Mouse (Mus musculus): ENCODE results near the gene Slco1a6. TPM values are rescaled to one million over a fixed set of nuclear protein-coding genes. Genes with fewer than 3 reads are reported as not detected.
"Not testable (repeated sequence)": the region's sequence is repeated elsewhere in the genome, so short reads cannot be mapped to it uniquely, and the experiment has no call there.

Slco1a6 gene
- total RNA-seq (2021), result 1 to 10 TPM in 1 of 2 experiments, not detected in 1; 1.1 TPM

GRCm38 (mm10) chr6:142208421-142208820 lies at the start of gene Slco1a6:
Gene Slco1a6, minus strand, starts transcription at chr6:142208521.
- no peak for DNase-seq

- DNase-seq, result not testable (repeated sequence)
Observed at GRCm38 (mm10) chr6:142250738-142251307, 42.5 kb upstream of the Slco1a6 start.

GRCm38 (mm10) chr6:142245065-142245464 lies 36.7 kb upstream of the Slco1a6 start:
- DNase-seq, result no peak

- no peak for DNase-seq
Observed at GRCm38 (mm10) chr6:142239468-142239867, 31.1 kb upstream of the Slco1a6 start.

GRCm38 (mm10) chr6:142220138-142220537 lies 11.8 kb upstream of the Slco1a6 start:
- DNase-seq, result no peak

- no peak for DNase-seq
Observed at GRCm38 (mm10) chr6:142211821-142212220, 3.5 kb upstream of the Slco1a6 start.

- DNase-seq, result no peak
Observed at GRCm38 (mm10) chr6:142209749-142210148, 1.4 kb upstream of the Slco1a6 start.

- DNase-seq, result no peak
Observed at GRCm38 (mm10) chr6:142200524-142200923, 7.8 kb downstream of the Slco1a6 start.

GRCm38 (mm10) chr6:142194245-142194644 lies 14.1 kb downstream of the Slco1a6 start:
- DNase-seq, result no peak

- no peak for DNase-seq
Observed at GRCm38 (mm10) chr6:142191962-142192361, 16.4 kb downstream of the Slco1a6 start.

- DNase-seq, result no peak
Observed at GRCm38 (mm10) chr6:142187426-142187825, 20.9 kb downstream of the Slco1a6 start.

- no peak for DNase-seq
Observed at GRCm38 (mm10) chr6:142185868-142186415, 22.4 kb downstream of the Slco1a6 start.

- DNase-seq, result no peak
Observed at GRCm38 (mm10) chr6:142163406-142163805, 44.9 kb downstream of the Slco1a6 start.

- DNase-seq, result no peak
Observed at GRCm38 (mm10) chr6:142161171-142161570, 47.1 kb downstream of the Slco1a6 start.

- DNase-seq, result peak; percentile 11
Observed at GRCm38 (mm10) chr6:142154081-142154480, 54.2 kb downstream of the Slco1a6 start.

GRCm38 (mm10) chr6:142148371-142148770 lies 60.0 kb downstream of the Slco1a6 start:
- no peak for DNase-seq

- DNase-seq, result no peak
Observed at GRCm38 (mm10) chr6:142111667-142112305, 96.5 kb downstream of the Slco1a6 start.

GRCm38 (mm10) chr6:142091126-142091525 lies 117.2 kb downstream of the Slco1a6 start:
- no peak for DNase-seq

- not testable (repeated sequence) for DNase-seq
Observed at GRCm38 (mm10) chr6:142058281-142058680, 150.0 kb downstream of the Slco1a6 start.

GRCm38 (mm10) chr6:142047689-142048088 lies 160.6 kb downstream of the Slco1a6 start:
- DNase-seq, result no peak

- no peak for DNase-seq
Observed at GRCm38 (mm10) chr6:142045746-142046145, 162.6 kb downstream of the Slco1a6 start.

GRCm38 (mm10) chr6:142041896-142042295 lies 166.4 kb downstream of the Slco1a6 start:
- DNase-seq, result no peak

- DNase-seq, result peak; percentile 39
Observed at GRCm38 (mm10) chr6:142040306-142041175, 167.8 kb downstream of the Slco1a6 start.

Data from heart, postnatal 4 days (tissue).